ENCODE assay signal across 8 mouse cellular contexts in the genomic region with DNA sequence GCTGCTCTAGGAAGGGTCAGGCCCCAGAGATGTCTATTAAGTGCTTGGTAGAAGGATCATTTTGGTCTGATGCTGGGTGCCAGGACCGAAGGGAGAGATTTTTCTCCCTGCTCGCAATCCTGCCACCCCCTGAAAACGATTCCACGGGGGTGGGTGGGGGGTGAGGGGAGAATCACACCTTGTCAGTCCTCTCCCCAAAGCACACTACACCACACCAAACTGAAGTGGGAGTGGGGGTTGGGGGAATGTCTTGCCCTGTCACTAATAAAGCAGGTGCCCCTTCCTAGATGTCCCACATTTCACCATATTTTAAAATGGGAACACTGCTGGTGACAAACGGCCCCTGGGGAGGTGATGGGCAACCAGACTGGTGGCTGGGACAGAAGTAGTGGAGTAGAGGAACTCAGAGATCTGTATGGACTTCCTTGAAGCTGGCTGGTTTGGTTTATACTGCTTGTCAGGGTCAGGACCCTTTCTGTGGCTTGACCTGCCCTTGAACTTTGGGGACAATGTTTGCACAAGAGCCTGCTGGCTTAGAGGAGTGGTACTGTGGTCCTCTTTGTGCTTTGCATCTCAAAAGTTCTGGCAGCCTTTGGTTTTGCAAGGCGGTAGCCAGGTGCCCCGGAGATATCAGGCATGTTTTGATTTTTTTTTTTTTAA.
DNase-seq lines count a peak whose midpoint lies in the region; ATAC-seq lines count a peak whose summit lies in the region.

No protein-coding gene starts in this region.

- peak; percentile 46; the same call in 1 of the 2 replicates for ATAC-seq in hindbrain, embryonic 12.5 days (ENCODE audit: low FRiP score)

- no peaks in the 10 kb centered on the region for H3K9me3 ChIP-seq in hindbrain, embryonic 12.5 days (replicated peaks)

- peaks cover 39% of the 10 kb centered on the region for H3K27me3 ChIP-seq in hindbrain, embryonic 12.5 days

- H3K9ac ChIP-seq in hindbrain, embryonic 12.5 days: peak overlapping the region; percentile 71

- peaks cover 42% of the 10 kb centered on the region for H3K4me1 ChIP-seq in hindbrain, embryonic 12.5 days

- H3K36me3 ChIP-seq in hindbrain, embryonic 12.5 days: no peaks in the 10 kb centered on the region

- H3K4me2 ChIP-seq in hindbrain, embryonic 12.5 days (replicated peaks): peak overlapping the region; percentile 92

- 3% methylated on average over 7 of the region's 7 CpGs for WGBS in hindbrain, embryonic 12.5 days

- H3K27ac ChIP-seq in hindbrain, embryonic 12.5 days: peak overlapping the region; percentile 78

- DNase-seq in left cerebral cortex, postnatal 25 days (ENCODE audit: low spot score in 2 of 2): peak; percentile 27 to 53
- DNase-seq in left cerebral cortex, postnatal 36 days (ENCODE audit: low spot score in 2 of 2): no peak
- peak; percentile 28 to 42 for DNase-seq in cerebellum, postnatal 36 days
- peak; percentile 50 for DNase-seq in lung, postnatal 10 days
- no peak for DNase-seq in spleen, adult 18-20 months
- no peak for DNase-seq in gastrocnemius, postnatal 14 days
- DNase-seq in urinary bladder, postnatal 10 days (ENCODE audit: low spot score): no peak

- H3K4me3 ChIP-seq in hindbrain, embryonic 12.5 days: peak overlapping the region; percentile 58

- intact Hi-C loops in left cerebral cortex, postnatal 25 days (cut with DNase I): no loop called here
- intact Hi-C loops in left cerebral cortex, postnatal 36 days (cut with DNase I): loop anchor here (5.0 to 10.0 kb wide), 4 partner anchors 47 to 290 kb away; no protein-coding TSS in a partner anchor
- intact Hi-C loops in gastrocnemius, postnatal 14 days (cut with DNase I; ENCODE audit: low total_unique reads): no loop called here

Comparison
In these comparisons a context has a peak if more than half of its experiments do, and no peak if none do; other contexts are left out.
1. DNase-seq: peak in left cerebral cortex, postnatal 25 days (2 of 2), cerebellum, postnatal 36 days (2 of 2) and lung, postnatal 10 days (single experiment); none in left cerebral cortex, postnatal 36 days (0 of 2), spleen, adult 18-20 months (0 of 2), gastrocnemius, postnatal 14 days (single experiment) and urinary bladder, postnatal 10 days (single experiment).